Comparison of ENCODE assay signal across 20 mouse cellular contexts in genomic region chr2:32200712-32201111, GRCm38 (mm10). TPM values are rescaled to one million over a fixed set of nuclear protein-coding genes. Genes with fewer than 3 reads are reported as not detected.
DNase-seq lines count a peak whose midpoint lies in the region; ATAC-seq and TF ChIP-seq lines count a peak whose summit lies in the region.
"Had no signal": no experiment of that assay in that cellular context is flagged by ENCODE, and none has a peak within 500 bp of the region (broad histone marks: within the 10 kb centered on the region; RNA-seq: fewer than 3 reads in every experiment).

No protein-coding gene starts in this region.

- no peak overlapping the region for H3K4me2 ChIP-seq in forebrain, embryonic 14.5 days (ENCODE audit: low read length)
- no peak overlapping the region for H3K4me2 ChIP-seq in forebrain, embryonic 11.5 days (ENCODE audit: low read depth, low read length, severe bottlenecking)
- no peak overlapping the region for H3K4me2 ChIP-seq in midbrain, embryonic 13.5 days (replicated peaks)
- H3K4me2 ChIP-seq in midbrain, embryonic 15.5 days = no peak overlapping the region
- H3K4me2 ChIP-seq in hindbrain, postnatal 0 days (ENCODE audit: low read depth, low read length) = no peak overlapping the region
- H3K4me2 ChIP-seq: embryonic facial prominence, embryonic 12.5 days; heart, embryonic 13.5 days; kidney, embryonic 15.5 days; limb, embryonic 15.5 days; liver, embryonic 15.5 days; neural tube, embryonic 12.5 days had no signal

- ATAC-seq in forebrain, embryonic 14.5 days = no peak
- ATAC-seq in forebrain, embryonic 11.5 days (replicated peaks; ENCODE audit: low FRiP score) = no peak
- no peak for ATAC-seq in midbrain, embryonic 13.5 days
- ATAC-seq in midbrain, embryonic 15.5 days (replicated peaks) = no peak
- no peak for ATAC-seq in hindbrain, postnatal 0 days
- ATAC-seq in erythroblast, adult 5-6 weeks (replicated peaks; ENCODE audit: low FRiP score, poor library complexity, severe bottlenecking) = no peak
- ATAC-seq: activated CD4-positive, CD25-positive, alpha-beta regulatory T cell, adult 4 months had no signal

- TF ChIP-seq CTCF in hindbrain, postnatal 0 days (IDR thresholded peaks at IDR 0.05; ENCODE audit: low read depth) = no peak

- H3K27me3 ChIP-seq in forebrain, embryonic 14.5 days (replicated peaks; ENCODE audit: control insufficient read depth, insufficient read depth, low read length) = no peaks in the 10 kb centered on the region
- no peaks in the 10 kb centered on the region for H3K27me3 ChIP-seq in forebrain, embryonic 11.5 days (ENCODE audit: control insufficient read depth, insufficient read depth, low read length)
- H3K27me3 ChIP-seq in midbrain, embryonic 13.5 days = no peaks in the 10 kb centered on the region
- no peaks in the 10 kb centered on the region for H3K27me3 ChIP-seq in midbrain, embryonic 15.5 days (replicated peaks)
- H3K27me3 ChIP-seq in hindbrain, postnatal 0 days (ENCODE audit: insufficient read depth, low read length) = no peaks in the 10 kb centered on the region
- H3K27me3 ChIP-seq: embryonic facial prominence, embryonic 12.5 days; heart, embryonic 13.5 days; kidney, embryonic 15.5 days; limb, embryonic 15.5 days; liver, embryonic 15.5 days; neural tube, embryonic 12.5 days had no signal

- 97% methylated on average over 11 of the region's 11 CpGs for WGBS in forebrain, embryonic 14.5 days
- WGBS in forebrain, embryonic 11.5 days = 97% methylated on average over 11 of the region's 11 CpGs
- WGBS in midbrain, embryonic 13.5 days = 89% methylated on average over 11 of the region's 11 CpGs
- WGBS in midbrain, embryonic 15.5 days = 90% methylated on average over 11 of the region's 11 CpGs
- WGBS in hindbrain, postnatal 0 days = 68% methylated on average over 11 of the region's 11 CpGs

- no peak overlapping the region for H3K9ac ChIP-seq in forebrain, embryonic 14.5 days (ENCODE audit: low read length)
- H3K9ac ChIP-seq in forebrain, embryonic 11.5 days (ENCODE audit: low read length) = no peak overlapping the region
- no peak overlapping the region for H3K9ac ChIP-seq in midbrain, embryonic 13.5 days (replicated peaks)
- H3K9ac ChIP-seq in midbrain, embryonic 15.5 days = no peak overlapping the region
- H3K9ac ChIP-seq in hindbrain, postnatal 0 days (replicated peaks; ENCODE audit: low read length) = no peak overlapping the region
- H3K9ac ChIP-seq: embryonic facial prominence, embryonic 12.5 days; heart, embryonic 13.5 days; kidney, embryonic 15.5 days; limb, embryonic 15.5 days; liver, embryonic 15.5 days; neural tube, embryonic 12.5 days had no signal

- H3K4me1 ChIP-seq in forebrain, embryonic 14.5 days (ENCODE audit: control insufficient read depth, insufficient read depth, low read length) = no peaks in the 10 kb centered on the region
- H3K4me1 ChIP-seq in forebrain, embryonic 11.5 days (replicated peaks; ENCODE audit: control insufficient read depth, insufficient read depth, low read length) = no peaks in the 10 kb centered on the region
- H3K4me1 ChIP-seq in midbrain, embryonic 13.5 days (replicated peaks) = no peaks in the 10 kb centered on the region
- H3K4me1 ChIP-seq in midbrain, embryonic 15.5 days = no peaks in the 10 kb centered on the region
- no peaks in the 10 kb centered on the region for H3K4me1 ChIP-seq in hindbrain, postnatal 0 days (ENCODE audit: insufficient read depth, low read length)
- H3K4me1 ChIP-seq: embryonic facial prominence, embryonic 12.5 days; heart, embryonic 13.5 days; kidney, embryonic 15.5 days; limb, embryonic 15.5 days; liver, embryonic 15.5 days; neural tube, embryonic 12.5 days had no signal

- peaks cover 100% of the 10 kb centered on the region for H3K36me3 ChIP-seq in forebrain, embryonic 14.5 days (ENCODE audit: control insufficient read depth, insufficient read depth, low read length)
- peaks cover 56% of the 10 kb centered on the region for H3K36me3 ChIP-seq in forebrain, embryonic 11.5 days (ENCODE audit: control insufficient read depth, insufficient read depth, low read length)
- peaks cover 100% of the 10 kb centered on the region for H3K36me3 ChIP-seq in midbrain, embryonic 13.5 days
- peaks cover 80% of the 10 kb centered on the region for H3K36me3 ChIP-seq in midbrain, embryonic 15.5 days (replicated peaks)
- peaks cover 86% of the 10 kb centered on the region for H3K36me3 ChIP-seq in hindbrain, postnatal 0 days (ENCODE audit: insufficient read depth, low read length)

- 0 out of 2 replicates have a peak overlapping the region, but pooled peaks have one; percentile 6 for H3K27ac ChIP-seq in forebrain, embryonic 14.5 days (ENCODE audit: low read depth, low read length)
- no peak overlapping the region for H3K27ac ChIP-seq in forebrain, embryonic 11.5 days (ENCODE audit: low read depth, low read length)
- peak overlapping the region; percentile 47 for H3K27ac ChIP-seq in midbrain, embryonic 13.5 days
- H3K27ac ChIP-seq in midbrain, embryonic 15.5 days = no peak overlapping the region
- peak overlapping the region; percentile 66 for H3K27ac ChIP-seq in hindbrain, postnatal 0 days
- H3K27ac ChIP-seq: embryonic facial prominence, embryonic 12.5 days; heart, embryonic 13.5 days; kidney, embryonic 15.5 days; limb, embryonic 15.5 days; liver, embryonic 15.5 days; neural tube, embryonic 12.5 days had no signal

- no peaks in the 10 kb centered on the region for H3K9me3 ChIP-seq in forebrain, embryonic 14.5 days (replicated peaks; ENCODE audit: control insufficient read depth, low read length)
- H3K9me3 ChIP-seq in forebrain, embryonic 11.5 days (ENCODE audit: control insufficient read depth, low read length) = no peaks in the 10 kb centered on the region
- no peaks in the 10 kb centered on the region for H3K9me3 ChIP-seq in midbrain, embryonic 13.5 days
- H3K9me3 ChIP-seq in midbrain, embryonic 15.5 days = no peaks in the 10 kb centered on the region
- H3K9me3 ChIP-seq in hindbrain, postnatal 0 days (ENCODE audit: low read length) = no peaks in the 10 kb centered on the region
- H3K9me3 ChIP-seq: embryonic facial prominence, embryonic 12.5 days; G1E; heart, embryonic 13.5 days; kidney, embryonic 15.5 days; limb, embryonic 15.5 days; liver, embryonic 15.5 days; neural tube, embryonic 12.5 days had no signal

- no peak for DNase-seq in forebrain, embryonic 14.5 days (ENCODE audit: low spot score)
- DNase-seq in forebrain, embryonic 11.5 days (ENCODE audit: low spot score) = no peak
- DNase-seq in cerebellum, adult 8-10 months = peak; percentile 60
- peak; percentile 35 for DNase-seq in hindbrain, postnatal 0 days (ENCODE audit: low spot score)
- DNase-seq in gastrocnemius, postnatal 4 days (ENCODE audit: low spot score in 2 of 2) = no peak
- DNase-seq: heart, adult 18-20 months; kidney, postnatal 4 days; spleen, adult 18-20 months; thymus, postnatal 25 days had no signal

- H3K4me3 ChIP-seq in forebrain, embryonic 14.5 days (ENCODE audit: low read depth, low read length) = no peak overlapping the region
- no peak overlapping the region for H3K4me3 ChIP-seq in forebrain, embryonic 11.5 days (ENCODE audit: low read depth, low read length)
- no peak overlapping the region for H3K4me3 ChIP-seq in midbrain, embryonic 13.5 days (replicated peaks)
- no peak overlapping the region for H3K4me3 ChIP-seq in midbrain, embryonic 15.5 days
- H3K4me3 ChIP-seq in hindbrain, postnatal 0 days (ENCODE audit: low read length) = no peak overlapping the region
- H3K4me3 ChIP-seq: embryonic facial prominence, embryonic 12.5 days; heart, embryonic 13.5 days; kidney, embryonic 15.5 days; limb, embryonic 15.5 days; liver, embryonic 15.5 days; neural tube, embryonic 12.5 days had no signal

RNA-seq across cellular contexts. Expression of gene Pomt1, which starts 35.7 kb away (rescaled TPM):
- 22.3 and 27.1 TPM in 2 replicates for polyA plus RNA-seq in forebrain, embryonic 14.5 days (2014; fragmentation: Nextera tagmentation; extraction: Ambion mirVana)
- polyA plus RNA-seq in forebrain, embryonic 11.5 days (2014; fragmentation: Nextera tagmentation; extraction: Ambion mirVana) = 26.3 and 33.3 TPM in 2 replicates
- polyA plus RNA-seq in midbrain, embryonic 13.5 days (2015; fragmentation: Nextera tagmentation; extraction: Ambion mirVana) = 28.2 and 28.6 TPM in 2 replicates
- 32.8 and 37.7 TPM in 2 replicates for polyA plus RNA-seq in midbrain, embryonic 15.5 days (2015; fragmentation: Nextera tagmentation; extraction: Ambion mirVana)
- 41.2 and 41.8 TPM in 2 replicates for total RNA-seq in hindbrain, postnatal 0 days (2014; rRNA removed)
- polyA plus RNA-seq in hindbrain, postnatal 0 days (2015; fragmentation: Nextera tagmentation; extraction: Ambion mirVana) = 18.0 and 19.4 TPM in 2 replicates
- total RNA-seq in erythroblast, adult 5-6 weeks (2015; ENCODE audit: low replicate concordance) = 5.0 and 6.0 TPM in 2 replicates
- total RNA-seq in erythroblast, adult 5-6 weeks (2017; ENCODE audit: low replicate concordance) = 3.9 and 10.9 TPM in 2 replicates
- total RNA-seq in gastrocnemius, postnatal 4 days (2021) = 10 to 100 TPM; 15.8 to 17.5 TPM

RNA-seq across cellular contexts. Expression of gene Prrc2b, which starts 49.8 kb away (rescaled TPM):
- 53.3 and 62.4 TPM in 2 replicates for polyA plus RNA-seq in forebrain, embryonic 14.5 days (2014; fragmentation: Nextera tagmentation; extraction: Ambion mirVana)
- polyA plus RNA-seq in forebrain, embryonic 11.5 days (2014; fragmentation: Nextera tagmentation; extraction: Ambion mirVana) = 98.0 and 102 TPM in 2 replicates
- 68.4 and 77.5 TPM in 2 replicates for polyA plus RNA-seq in midbrain, embryonic 13.5 days (2015; fragmentation: Nextera tagmentation; extraction: Ambion mirVana)
- polyA plus RNA-seq in midbrain, embryonic 15.5 days (2015; fragmentation: Nextera tagmentation; extraction: Ambion mirVana) = 85.4 and 92.2 TPM in 2 replicates
- 188 and 206 TPM in 2 replicates for total RNA-seq in hindbrain, postnatal 0 days (2014; rRNA removed)
- 44.8 and 55.9 TPM in 2 replicates for polyA plus RNA-seq in hindbrain, postnatal 0 days (2015; fragmentation: Nextera tagmentation; extraction: Ambion mirVana)
- total RNA-seq in erythroblast, adult 5-6 weeks (2015; ENCODE audit: low replicate concordance) = 12.3 and 13.0 TPM in 2 replicates
- 10.8 and 13.7 TPM in 2 replicates for total RNA-seq in erythroblast, adult 5-6 weeks (2017; ENCODE audit: low replicate concordance)
- total RNA-seq in gastrocnemius, postnatal 4 days (2021) = 100 to 1,000 TPM; 142 to 154 TPM

RNA-seq across cellular contexts. Expression of gene Uck1, which starts 59.2 kb away (rescaled TPM):
- 84.2 and 96.6 TPM in 2 replicates for polyA plus RNA-seq in forebrain, embryonic 14.5 days (2014; fragmentation: Nextera tagmentation; extraction: Ambion mirVana)
- polyA plus RNA-seq in forebrain, embryonic 11.5 days (2014; fragmentation: Nextera tagmentation; extraction: Ambion mirVana) = 78.4 and 89.0 TPM in 2 replicates
- 85.5 and 87.2 TPM in 2 replicates for polyA plus RNA-seq in midbrain, embryonic 13.5 days (2015; fragmentation: Nextera tagmentation; extraction: Ambion mirVana)
- polyA plus RNA-seq in midbrain, embryonic 15.5 days (2015; fragmentation: Nextera tagmentation; extraction: Ambion mirVana) = 112 and 117 TPM in 2 replicates
- total RNA-seq in hindbrain, postnatal 0 days (2014; rRNA removed) = 115 and 138 TPM in 2 replicates
- polyA plus RNA-seq in hindbrain, postnatal 0 days (2015; fragmentation: Nextera tagmentation; extraction: Ambion mirVana) = 90.8 and 92.5 TPM in 2 replicates
- 0.96 and 3.1 TPM in 2 replicates for total RNA-seq in erythroblast, adult 5-6 weeks (2015; ENCODE audit: low replicate concordance)
- total RNA-seq in erythroblast, adult 5-6 weeks (2017; ENCODE audit: low replicate concordance) = 4.0 and 11.6 TPM in 2 replicates
- total RNA-seq in gastrocnemius, postnatal 4 days (2021) = 10 to 100 TPM; 24.5 to 27.2 TPM

Comparison
In these comparisons a context has a peak if more than half of its experiments do, and no peak if none do; other contexts are left out.
1. H3K27ac ChIP-seq: peak in forebrain, embryonic 14.5 days (single experiment), midbrain, embryonic 13.5 days (single experiment) and hindbrain, postnatal 0 days (single experiment); none in forebrain, embryonic 11.5 days (single experiment) and midbrain, embryonic 15.5 days (single experiment).
2. DNase-seq: peak in cerebellum, adult 8-10 months (single experiment) and hindbrain, postnatal 0 days (single experiment); none in forebrain, embryonic 14.5 days (single experiment), forebrain, embryonic 11.5 days (single experiment) and gastrocnemius, postnatal 4 days (0 of 2).